Mouse (Mus musculus) heart, postnatal 0 days (tissue): ENCODE results near the gene Tango2. TPM values are rescaled to one million over a fixed set of nuclear protein-coding genes. Genes with fewer than 3 reads are reported as not detected.

Source experiments
- ATAC-seq: fragments of 200-750 bp; cut with Nextera tagmentation; 2 replicates; pipeline ENCODE4 v1.8.0; 2017; ENCODE audit warnings: low read depth, moderate number of reproducible peaks, moderate library complexity; ENCODE audit not compliant: insufficient read depth
- DNase-seq: peaks from one replicate; pipeline ENCODE4 v3.0.0-alpha.2; 2016; ENCODE audit warnings: low spot score
- H3K27ac ChIP-seq: fragments of 300-500 bp; sonication (generic); 2 replicates; pipeline ENCODE4 v1.5.1; 2014; ENCODE audit warnings: low read depth, mild to moderate bottlenecking
- H3K27me3 ChIP-seq: fragments of 300-500 bp; sonication (generic); 2 replicates; pipeline ENCODE4 v1.6.1; 2014; ENCODE audit warnings: low read length, mixed read lengths; ENCODE audit not compliant: control insufficient read depth, insufficient read depth
- H3K36me3 ChIP-seq: fragments of 300-500 bp; sonication (generic); replicated peaks from 2 replicates; pipeline ENCODE4 v1.6.1; 2014; ENCODE audit warnings: low read length, mixed read lengths; ENCODE audit not compliant: control insufficient read depth, insufficient read depth
- H3K4me1 ChIP-seq: fragments of 300-500 bp; sonication (generic); 2 replicates; pipeline ENCODE4 v1.6.1; 2014; ENCODE audit warnings: antibody characterized with exemption; ENCODE audit not compliant: control insufficient read depth, insufficient read depth
- H3K4me2 ChIP-seq: fragments of 300-500 bp; sonication (generic); 2 replicates; pipeline ENCODE4 v1.6.1; 2014; ENCODE audit warnings: low read depth, mild to moderate bottlenecking, low read length, moderate library complexity
- H3K4me3 ChIP-seq: fragments of 300-500 bp; sonication (generic); 2 replicates; pipeline ENCODE4 v1.5.1; 2014; ENCODE audit warnings: low read depth, low read length
- H3K9ac ChIP-seq: fragments of 300-500 bp; sonication (generic); replicated peaks from 2 replicates; pipeline ENCODE4 v1.6.1; 2014; ENCODE audit warnings: low read depth, low read length, mixed read lengths
- H3K9me3 ChIP-seq: fragments of 300-500 bp; sonication (generic); replicated peaks from 2 replicates; pipeline ENCODE4 v1.6.1; 2016; ENCODE audit warnings: low read length; ENCODE audit not compliant: control insufficient read depth
- CTCF ChIP-seq: IDR thresholded peaks from 2 replicates; pipeline ENCODE4 v1.5.1; 2016; ENCODE audit warnings: antibody characterized with exemption, control low read depth, low read depth
- EP300 ChIP-seq: IDR thresholded peaks from 2 replicates; pipeline ENCODE4 v1.6.1; 2016; ENCODE audit warnings: antibody characterized with exemption, low read depth
- WGBS: fragments of 180-500 bp; shearing (Covaris S2); extraction: QIAGEN DNeasy Blood & Tissue Kit; methylation state at CpG from one replicate; pipeline ENCODE4 v1.1.7; 2014; 5-methylcytosine and 5-hydroxymethylcytosine counted together
- polyA plus RNA-seq: library from polyadenylated mRNA; unstranded; fragments of >200 nt; fragmentation: Nextera tagmentation; extraction: Ambion mirVana; gene quantifications from 2 replicates; pipeline ENCODE4 v1.2.1, GENCODE M21; 2015
- total RNA-seq: library from RNA; depleted of rRNA; stranded (reverse); fragments of >200 nt; gene quantifications from 2 replicates; pipeline ENCODE4 v1.2.3, GENCODE M21; 2014; ENCODE audit warnings: low replicate concordance

The Tango2 gene
- total and polyA plus RNA-seq, 2 experiments from 2014 or later, result 56.9 to 65.8 TPM

GRCm38 (mm10) chr16:18385411-18385810 lies 37.5 kb upstream of the Tango2 start:
- DNase-seq, result no peak
- Histone ChIP-seq H3K4me1 (peaks cover 38% of the 10 kb centered on the region), H3K36me3 (no peaks in the 10 kb centered on the region), H3K4me3 (no peak overlapping the region), H3K27me3 (no peaks in the 10 kb centered on the region), H3K4me2 (no peak overlapping the region), H3K9me3 (no peaks in the 10 kb centered on the region), H3K27ac (no peak overlapping the region), H3K9ac (no peak overlapping the region)
- TF ChIP-seq EP300 (no peak), CTCF (no peak)
- 71% methylated on average over 5 of the region's 5 CpGs for WGBS
- ATAC-seq, result no peak

GRCm38 (mm10) chr16:18384659-18385058 lies 36.8 kb upstream of the Tango2 start:
- H3K4me1 ChIP-seq, result peaks cover 44% of the 10 kb centered on the region
- ATAC-seq (no peak), DNase-seq (no peak)
- H3K36me3 ChIP-seq, result no peaks in the 10 kb centered on the region
- no peak overlapping the region for H3K9ac ChIP-seq
- TF ChIP-seq EP300 (no peak), CTCF (no peak)
- 93% methylated on average over 8 of the region's 8 CpGs for WGBS
- H3K27ac ChIP-seq, result no peak overlapping the region
- no peak overlapping the region for H3K4me2 ChIP-seq
- no peaks in the 10 kb centered on the region for H3K27me3 ChIP-seq
- no peaks in the 10 kb centered on the region for H3K9me3 ChIP-seq
- H3K4me3 ChIP-seq, result no peak overlapping the region

- no peak overlapping the region for H3K9ac ChIP-seq
- DNase-seq (no peak), ATAC-seq (no peak)
- peaks cover 48% of the 10 kb centered on the region for H3K4me1 ChIP-seq
- H3K4me3 ChIP-seq, result no peak overlapping the region
- H3K4me2 ChIP-seq, result no peak overlapping the region
- no peaks in the 10 kb centered on the region for H3K27me3 ChIP-seq
- 75% methylated on average over 7 of the region's 7 CpGs for WGBS
- H3K36me3 ChIP-seq, result no peaks in the 10 kb centered on the region
- no peak for TF ChIP-seq EP300
- no peak for TF ChIP-seq CTCF
- no peaks in the 10 kb centered on the region for H3K9me3 ChIP-seq
- no peak overlapping the region for H3K27ac ChIP-seq
Measured at GRCm38 (mm10) chr16:18384211-18384610, 36.3 kb upstream of the Tango2 start.

GRCm38 (mm10) chr16:18383756-18384155 lies 35.9 kb upstream of the Tango2 start:
- H3K27ac ChIP-seq, result peak overlapping the region; percentile 14; the same call in 1 of the 2 replicates
- H3K9me3 ChIP-seq, result no peaks in the 10 kb centered on the region
- DNase-seq (no peak), ATAC-seq (no peak)
- 38% methylated on average over 3 of the region's 3 CpGs for WGBS
- H3K4me3 ChIP-seq, result no peak overlapping the region
- no peak overlapping the region for H3K9ac ChIP-seq
- H3K4me2 ChIP-seq, result no peak overlapping the region
- H3K4me1 ChIP-seq, result peaks cover 43% of the 10 kb centered on the region
- no peaks in the 10 kb centered on the region for H3K36me3 ChIP-seq
- no peak for TF ChIP-seq CTCF
- no peak for TF ChIP-seq EP300
- no peaks in the 10 kb centered on the region for H3K27me3 ChIP-seq

GRCm38 (mm10) chr16:18383045-18383726 lies 35.3 kb upstream of the Tango2 start:
- WGBS, result 57% methylated on average over 9 of the region's 9 CpGs
- ATAC-seq, result peak; percentile 60

More at GRCm38 (mm10) chr16:18383045-18383726, 35.3 kb upstream of the Tango2 start:
- H3K4me3 ChIP-seq, result no peak overlapping the region
- TF ChIP-seq EP300, result no peak
- TF ChIP-seq CTCF, result no peak
- no peak overlapping the region for H3K4me2 ChIP-seq
- no peak overlapping the region for H3K9ac ChIP-seq
- H3K36me3 ChIP-seq, result no peaks in the 10 kb centered on the region
- H3K4me1 ChIP-seq, result peaks cover 37% of the 10 kb centered on the region
- DNase-seq, result peak; percentile 59
- H3K27me3 ChIP-seq, result no peaks in the 10 kb centered on the region
- peak overlapping the region; percentile 14; the same call in 1 of the 2 replicates for H3K27ac ChIP-seq
- H3K9me3 ChIP-seq, result no peaks in the 10 kb centered on the region
